Mouse (Mus musculus) spleen, adult 2 months (tissue): ENCODE measurements around the gene Slc25a18. TPM values are rescaled to one million over a fixed set of nuclear protein-coding genes. Genes with fewer than 3 reads are reported as not detected.

Experiments
- DNase-seq, 2 experiments: peaks; one replicate each; pipeline versions ENCODE4 v3.0.0 to v3.0.0-alpha.2; 2012 to 2021; ENCODE audit warnings: low spot score in 2 of 2, low read depth in 1 of 2
- H3K27ac ChIP-seq: fragments of 200-500 bp; 2 replicates; pipeline ENCODE4 v1.5.1; 2012; ENCODE audit warnings: low read length, inconsistent platforms; ENCODE audit not compliant: insufficient read depth
- H3K27me3 ChIP-seq: fragments of 200-500 bp; 2 replicates; pipeline ENCODE4 v1.6.1; 2012; ENCODE audit warnings: mild to moderate bottlenecking, moderate library complexity, low read length, inconsistent platforms; ENCODE audit not compliant: control insufficient read depth, insufficient read depth
- H3K36me3 ChIP-seq: fragments of 200-500 bp; 2 replicates; pipeline ENCODE4 v1.6.1; 2012; ENCODE audit warnings: mild to moderate bottlenecking, low read length, inconsistent platforms; ENCODE audit not compliant: control insufficient read depth, insufficient read depth
- H3K4me1 ChIP-seq: fragments of 200-500 bp; 2 replicates; pipeline ENCODE4 v1.6.1; 2011; ENCODE audit warnings: inconsistent platforms; ENCODE audit not compliant: control insufficient read depth, insufficient read depth, insufficient read length
- H3K4me3 ChIP-seq: fragments of 200-500 bp; 2 replicates; pipeline ENCODE4 v1.5.1; 2011; ENCODE audit warnings: mild to moderate bottlenecking, inconsistent platforms; ENCODE audit not compliant: insufficient read depth, insufficient read length; ENCODE audit errors: extremely low read depth
- CTCF ChIP-seq: fragments of 200-500 bp; IDR thresholded peaks from 2 replicates; pipeline ENCODE4 v1.5.1; 2011; ENCODE audit warnings: mild to moderate bottlenecking, inconsistent platforms; ENCODE audit not compliant: insufficient read depth, insufficient read length, insufficient replicate concordance; ENCODE audit errors: extremely low read depth
- POLR2A ChIP-seq: fragments of 200-500 bp; IDR thresholded peaks from 2 replicates; pipeline ENCODE4 v1.6.1; 2011; ENCODE audit warnings: low read depth, low read length, inconsistent platforms
- WGBS: fragments of 180-500 bp; shearing (Covaris S2); methylation state at CpG from one replicate; pipeline ENCODE4 v1.1.7; 2018; 5-methylcytosine and 5-hydroxymethylcytosine counted together
- polyA plus RNA-seq: library from polyadenylated mRNA; depleted of rRNA; stranded (reverse); fragments of >200 nt; gene quantifications from 2 replicates; pipeline ENCODE4 v1.2.3, GENCODE M21; 2012

Gene Slc25a18
- polyA plus RNA-seq, 1 experiment, result 0.14 TPM

- H3K4me1 ChIP-seq, result peaks cover 5% of the 10 kb centered on the region; the same call in 1 of the 2 replicates
- DNase-seq, result no peak
- 99% methylated on average over 2 of the region's 2 CpGs for WGBS
- no peaks in the 10 kb centered on the region for H3K27me3 ChIP-seq
- H3K4me3 ChIP-seq, result no peak overlapping the region
- TF ChIP-seq CTCF, result no peak
- no peak for TF ChIP-seq POLR2A
- H3K27ac ChIP-seq, result no peak overlapping the region
- peaks cover 19% of the 10 kb centered on the region for H3K36me3 ChIP-seq
Measured at GRCm38 (mm10) chr6:120819294-120819693, 45.9 kb downstream of the Slc25a18 start.

- no peak overlapping the region for H3K4me3 ChIP-seq
- TF ChIP-seq CTCF (no peak), POLR2A (no peak)
Measured at GRCm38 (mm10) chr6:120820144-120820543, 46.8 kb downstream of the Slc25a18 start.

GRCm38 (mm10) chr6:120820941-120821340 is 47.6 kb downstream of the Slc25a18 start:
- no peak overlapping the region for H3K4me3 ChIP-seq

More at GRCm38 (mm10) chr6:120820144-120820543, 46.8 kb downstream of the Slc25a18 start:
- no peaks in the 10 kb centered on the region for H3K27me3 ChIP-seq
- peaks cover 19% of the 10 kb centered on the region for H3K36me3 ChIP-seq
- 73% methylated on average over 5 of the region's 5 CpGs for whole genome bisulfite sequencing
- H3K4me1 ChIP-seq, result peaks cover 5% of the 10 kb centered on the region; the same call in 1 of the 2 replicates
- no peak overlapping the region for H3K27ac ChIP-seq
- DNase-seq, result no peak

GRCm38 (mm10) chr6:120821715-120822114 is 48.3 kb downstream of the Slc25a18 start:
- Histone ChIP-seq H3K27ac (no peak overlapping the region), H3K36me3 (peaks cover 19% of the 10 kb centered on the region), H3K27me3 (no peaks in the 10 kb centered on the region), H3K4me3 (peak overlapping the region; percentile 73), H3K4me1 (peaks cover 5% of the 10 kb centered on the region; the same call in 1 of the 2 replicates)
- 32% methylated on average over 5 of the region's 5 CpGs for WGBS
- TF ChIP-seq CTCF (no peak), POLR2A (no peak)
- DNase-seq, result no peak

More at GRCm38 (mm10) chr6:120820941-120821340, 47.6 kb downstream of the Slc25a18 start:
- WGBS, result 94% methylated on average over 1 of the region's 1 CpGs
- peaks cover 19% of the 10 kb centered on the region for H3K36me3 ChIP-seq
- no peak for TF ChIP-seq CTCF
- TF ChIP-seq POLR2A, result no peak
- DNase-seq, result no peak
- peaks cover 5% of the 10 kb centered on the region; the same call in 1 of the 2 replicates for H3K4me1 ChIP-seq
- no peak overlapping the region for H3K27ac ChIP-seq
- H3K27me3 ChIP-seq, result no peaks in the 10 kb centered on the region

GRCm38 (mm10) chr6:120822307-120822928 is 49.0 kb downstream of the Slc25a18 start, which contains the start of gene Atp6v1e1:
Atp6v1e1 (minus strand) TSS chr6:120822793.
- peak within 1 kb of the TSS; percentile 73 for H3K4me3 ChIP-seq
- H3K36me3 ChIP-seq, result peaks cover 16% of the 10 kb centered on the region
- peak; percentile 81 for TF ChIP-seq POLR2A
- no peak for TF ChIP-seq CTCF
- H3K27ac ChIP-seq, result peak within 1 kb of the TSS; percentile 82
- under 1% methylated on average over 41 of the region's 41 CpGs for WGBS
- H3K4me1 ChIP-seq, result peaks cover 5% of the 10 kb centered on the region; the same call in 1 of the 2 replicates
- DNase-seq, result peak; percentile 89 to 93
- H3K27me3 ChIP-seq, result no peaks in the 10 kb centered on the region

- H3K4me3 ChIP-seq, result peak overlapping the region; percentile 41
- peaks cover 5% of the 10 kb centered on the region; the same call in 1 of the 2 replicates for H3K4me1 ChIP-seq
- TF ChIP-seq POLR2A, result no peak
- no peak for TF ChIP-seq CTCF
- H3K36me3 ChIP-seq, result peaks cover 10% of the 10 kb centered on the region
- H3K27me3 ChIP-seq, result no peaks in the 10 kb centered on the region
- H3K27ac ChIP-seq, result peak overlapping the region; percentile 30; the same call in 1 of the 2 replicates
- 57% methylated on average over 10 of the region's 10 CpGs for WGBS
- no peak for DNase-seq
Measured at GRCm38 (mm10) chr6:120822937-120823614, 49.7 kb downstream of the Slc25a18 start.

- TF ChIP-seq CTCF, result no peak
- no peak for TF ChIP-seq POLR2A
- Histone ChIP-seq H3K4me3 (no peak overlapping the region), H3K27me3 (no peaks in the 10 kb centered on the region), H3K36me3 (no peaks in the 10 kb centered on the region), H3K4me1 (no peaks in the 10 kb centered on the region), H3K27ac (no peak overlapping the region)
- DNase-seq, result no peak
- WGBS, result 64% methylated on average over 1 of the region's 1 CpGs
Measured at GRCm38 (mm10) chr6:120830056-120830455, 56.7 kb downstream of the Slc25a18 start.
